Mouse (Mus musculus) adrenal gland, postnatal 10 days (tissue): Measurements from ENCODE around the gene Irgm2. TPM values are rescaled to one million over a fixed set of nuclear protein-coding genes. Genes with fewer than 3 reads are reported as not detected.
"Not testable (repeated sequence)": the region's sequence is repeated elsewhere in the genome, so short reads cannot be mapped to it uniquely, and the experiment has no call there.

Experiments used
- DNase-seq: peaks from one replicate; pipeline ENCODE4 v3.0.0; 2021; ENCODE audit warnings: mixed read lengths
- long read RNA-seq, 2 experiments: library from polyadenylated mRNA; stranded (forward); transcript quantifications; one replicate each; pipeline ENCODE4 v2.0.0; 2021
- total RNA-seq, 2 experiments: library from RNA; stranded (reverse); gene quantifications; 2 replicates each; pipeline ENCODE4 v1.2.3; 2021

Gene Irgm2
- total RNA-seq: 1 to 10 TPM; 8.8 to 9.8 TPM
- long read RNA-seq, experiment 1, partial matches to known transcripts: 0 of 2 reads
- long read RNA-seq, experiment 1, other reads (novel, unspliced or antisense): 2 of 2 reads
- long read RNA-seq, experiment 2, partial matches to known transcripts: 0 of 5 reads
- long read RNA-seq, experiment 2, other reads (novel, unspliced or antisense): 5 of 5 reads

DNA sequence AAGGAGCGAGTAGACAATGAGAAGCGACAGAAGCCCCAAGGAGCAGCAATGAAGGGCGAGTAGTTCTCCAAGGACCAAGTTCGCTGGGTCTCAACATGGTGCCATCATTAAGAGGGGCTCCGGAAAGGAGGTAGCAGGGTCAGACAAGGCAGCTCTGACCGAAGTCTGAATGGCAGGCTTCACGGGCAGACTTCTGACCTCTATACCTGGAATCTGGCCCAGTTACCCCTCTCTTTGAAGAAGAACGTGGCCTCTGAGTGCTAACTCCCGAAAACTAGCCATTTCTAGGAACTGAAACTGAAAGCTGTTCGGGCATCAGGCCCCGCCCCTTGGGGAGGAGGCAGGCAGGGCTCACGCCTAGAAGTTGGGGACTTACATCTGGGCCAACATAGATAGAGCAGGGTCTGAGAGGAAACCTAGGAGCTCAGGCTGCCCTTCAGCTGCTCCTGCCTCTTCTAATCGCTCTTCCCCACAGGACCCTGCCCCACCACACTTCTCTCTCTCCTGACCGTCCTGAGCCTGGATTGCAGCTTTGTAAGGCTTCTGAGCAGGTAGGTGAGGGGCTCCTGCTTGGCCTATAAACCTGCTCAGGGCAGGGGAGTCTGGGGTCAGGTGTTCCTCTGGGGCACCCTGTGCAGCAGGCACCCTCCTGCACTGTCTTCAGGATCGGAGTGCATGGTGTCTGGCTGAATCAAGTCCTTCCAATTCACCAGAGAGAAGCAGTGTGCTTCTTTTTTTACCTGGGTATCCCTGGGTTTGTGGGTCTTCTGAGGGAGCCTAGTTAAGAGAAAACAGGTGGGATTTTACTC lies at the start of gene Irgm2, which contains the start of gene Igtp:
TSS of gene Irgm2 (plus strand) at position 390 of the 809 bp plus-strand sequence.
TSS of gene Igtp (plus strand) at position 328 of the 809 bp plus-strand sequence.
- peak; percentile 89 for DNase-seq

DNA sequence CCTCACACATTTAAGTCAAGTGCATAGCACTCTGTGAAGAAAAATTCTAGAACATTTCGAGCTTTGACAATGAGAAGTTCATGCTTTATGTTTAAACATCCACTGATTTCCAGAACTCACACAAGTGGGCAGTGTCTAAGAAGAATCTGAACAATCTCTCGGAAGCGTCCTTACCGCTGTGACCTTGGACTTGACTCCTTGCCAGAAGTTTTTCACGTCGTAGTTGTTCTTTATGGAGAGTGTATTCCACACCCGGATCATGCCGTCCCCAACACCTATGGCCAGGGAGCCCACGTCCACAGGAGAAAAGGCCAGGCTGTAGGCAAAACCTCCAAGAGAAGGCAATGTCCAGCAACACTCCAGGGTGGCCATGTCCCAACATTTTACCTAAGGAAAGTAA lies 44.0 kb upstream of the Irgm2 start:
- no peak for DNase-seq

DNA sequence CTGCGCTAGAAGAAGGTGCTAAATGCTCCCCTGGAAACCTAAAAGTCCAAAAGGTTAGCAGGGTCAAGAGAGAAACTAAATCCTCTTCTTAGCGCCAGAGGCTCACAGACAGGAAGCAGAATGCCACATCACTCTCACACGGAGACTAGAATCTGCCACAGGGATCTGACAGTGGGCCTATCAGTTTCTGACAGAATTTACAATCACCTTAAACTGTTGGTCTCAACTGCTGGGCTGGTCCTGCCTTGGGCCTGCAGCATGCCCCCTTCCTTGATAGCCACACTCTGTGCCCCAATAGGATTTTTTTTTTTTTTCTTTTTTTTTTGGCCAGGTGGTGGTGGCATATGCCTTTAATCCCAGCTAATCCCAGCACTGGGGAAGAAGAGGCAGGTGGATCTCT lies 42.5 kb upstream of the Irgm2 start:
- DNase-seq: no peak

DNA sequence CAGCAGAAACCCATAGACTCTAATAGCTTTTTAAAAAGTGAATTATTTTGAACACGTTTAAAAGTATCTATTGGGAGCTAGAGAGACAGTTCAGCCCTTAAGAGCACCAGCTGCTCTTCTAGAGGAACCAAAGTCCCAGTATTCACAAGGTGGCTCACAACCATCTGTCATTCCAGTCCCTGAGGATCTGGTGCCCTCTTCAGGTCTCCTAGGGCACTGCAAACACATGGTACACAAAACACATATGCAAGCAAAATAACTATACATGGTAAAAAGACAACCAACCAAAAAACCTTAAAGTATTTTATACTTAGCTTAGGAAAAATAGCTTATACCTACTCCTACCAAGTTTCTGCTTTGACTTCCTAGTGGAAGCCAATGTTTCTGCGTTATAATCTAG lies 34.3 kb upstream of the Irgm2 start:
- no peak for DNase-seq

DNA sequence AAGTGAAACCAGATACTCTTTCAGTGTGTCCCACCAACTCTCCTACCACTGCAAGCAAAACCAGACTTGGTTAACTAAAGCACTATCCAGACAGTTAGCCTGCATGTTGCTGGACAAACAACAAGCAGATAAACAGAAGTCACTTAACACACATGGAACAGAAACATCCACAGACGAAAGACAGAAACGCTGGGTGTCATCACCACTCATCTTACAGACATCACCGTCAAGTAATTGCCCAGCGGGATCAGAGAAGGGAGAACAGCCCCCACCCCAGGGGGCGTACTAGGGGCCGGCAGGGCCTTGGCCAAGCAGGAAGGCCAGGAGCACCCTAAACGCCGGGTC lies 31.6 kb upstream of the Irgm2 start:
- DNase-seq: no peak

DNA sequence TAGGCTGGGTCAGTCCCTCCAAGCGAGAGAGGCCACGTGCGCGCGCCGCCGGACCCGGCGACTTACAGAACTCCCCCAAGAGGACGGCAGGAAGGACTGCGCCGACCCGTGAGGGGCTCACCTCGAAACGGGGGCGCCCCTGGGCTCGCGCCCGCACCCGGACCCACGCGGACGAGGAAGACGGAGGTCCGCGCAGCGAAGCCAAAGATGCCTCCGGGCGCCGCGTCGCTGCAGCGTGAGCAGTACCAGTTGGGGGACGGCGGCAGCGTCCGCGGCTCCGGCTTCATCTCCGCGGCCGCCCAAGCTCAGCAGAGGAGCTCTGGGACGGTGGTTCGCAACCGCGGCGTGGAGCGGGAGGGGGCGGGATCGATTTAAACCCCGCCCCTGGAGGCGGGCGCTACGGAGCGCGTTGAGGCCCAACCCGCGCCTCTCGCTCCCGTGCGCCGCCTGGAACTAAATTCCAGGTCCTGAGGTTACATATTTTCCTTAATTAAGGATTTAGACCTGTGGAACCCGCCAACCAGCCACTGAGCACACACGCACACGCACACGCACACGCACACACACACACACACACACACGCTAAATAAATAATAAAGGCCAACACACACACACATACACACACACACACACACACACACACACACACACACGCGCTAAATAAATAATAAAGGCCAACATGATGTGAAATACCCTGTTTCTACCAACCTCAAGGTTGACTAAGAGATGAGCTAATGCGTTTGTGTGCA lies 31.1 kb upstream of the Irgm2 start, which contains the start of gene Gemin5:
TSS of gene Gemin5 (minus strand) at position 373 of the 749 bp plus-strand sequence.
- peak; percentile 92 for DNase-seq

DNA sequence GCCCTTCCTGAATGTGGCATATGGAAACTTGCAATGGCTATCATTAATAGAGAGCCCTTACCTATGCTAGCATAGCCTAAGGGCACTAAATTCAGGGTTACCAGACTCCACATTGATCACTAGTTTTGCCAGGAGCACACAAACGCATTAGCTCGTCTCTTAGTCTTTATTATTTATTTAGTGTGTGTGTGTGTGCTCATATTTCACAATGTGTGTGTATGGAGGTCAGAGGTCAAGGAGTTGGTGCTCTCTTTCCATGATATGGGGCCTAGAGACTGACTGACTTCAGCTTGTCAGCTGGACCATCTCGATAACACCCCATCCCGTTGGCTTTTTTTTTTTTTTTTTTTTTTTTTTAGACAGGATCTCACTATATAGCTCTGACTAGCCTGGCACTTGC lies 29.8 kb upstream of the Irgm2 start:
- no peak for DNase-seq

DNA sequence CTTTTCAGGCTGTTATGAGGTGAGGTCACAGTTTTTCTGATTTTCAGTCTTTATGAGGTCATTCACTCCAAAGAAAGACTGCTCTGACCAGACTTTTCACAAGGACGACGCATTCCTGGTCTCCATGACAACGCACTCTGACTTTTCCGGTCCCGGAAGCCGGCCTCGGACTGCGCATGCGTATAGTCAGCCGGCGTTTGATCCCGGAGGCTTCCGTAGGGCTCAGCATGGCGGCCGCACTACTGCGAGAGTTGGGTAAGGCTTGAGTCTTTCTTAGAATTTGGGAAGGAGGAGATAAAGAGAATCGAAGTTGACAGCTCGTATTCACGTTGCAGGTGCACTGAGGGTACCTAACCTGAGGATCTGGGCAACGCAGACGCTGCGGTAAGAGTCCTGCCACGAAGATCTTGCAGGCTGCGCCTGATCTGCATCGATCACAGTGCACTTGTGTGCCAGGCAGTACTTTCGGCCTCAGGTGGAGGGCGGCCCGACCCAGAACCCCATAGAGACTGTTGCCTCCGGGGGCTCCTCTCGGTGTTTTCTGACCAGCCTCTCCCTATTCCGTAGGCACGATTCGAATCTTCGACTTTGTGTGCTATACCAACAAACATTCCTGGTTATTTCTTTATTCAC lies 27.8 kb upstream of the Irgm2 start, which contains the start of gene Mrpl22:
TSS of gene Mrpl22 (plus strand) at position 203 of the 633 bp plus-strand sequence.
- peak; percentile 97 for DNase-seq

DNA sequence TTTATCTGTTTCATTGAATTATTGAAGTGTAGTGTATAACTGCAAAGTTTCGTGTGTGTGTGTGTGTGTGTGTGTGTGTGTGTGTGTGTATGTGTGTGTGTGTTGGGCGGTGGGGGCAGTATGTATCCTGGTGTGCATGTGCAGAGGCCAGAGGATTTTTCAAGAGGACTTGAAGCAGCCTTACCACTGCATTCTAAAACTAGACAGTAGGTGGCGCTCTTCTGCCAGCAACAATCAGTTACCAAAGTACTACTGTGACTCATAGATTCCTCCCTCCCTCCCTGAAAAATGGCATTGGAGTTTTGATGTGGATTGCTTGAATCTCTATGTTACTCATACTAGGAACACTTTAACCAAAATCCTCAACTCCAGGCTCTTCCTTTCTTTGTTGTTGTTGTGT lies 19.9 kb upstream of the Irgm2 start:
- peak; percentile 82 for DNase-seq

DNA sequence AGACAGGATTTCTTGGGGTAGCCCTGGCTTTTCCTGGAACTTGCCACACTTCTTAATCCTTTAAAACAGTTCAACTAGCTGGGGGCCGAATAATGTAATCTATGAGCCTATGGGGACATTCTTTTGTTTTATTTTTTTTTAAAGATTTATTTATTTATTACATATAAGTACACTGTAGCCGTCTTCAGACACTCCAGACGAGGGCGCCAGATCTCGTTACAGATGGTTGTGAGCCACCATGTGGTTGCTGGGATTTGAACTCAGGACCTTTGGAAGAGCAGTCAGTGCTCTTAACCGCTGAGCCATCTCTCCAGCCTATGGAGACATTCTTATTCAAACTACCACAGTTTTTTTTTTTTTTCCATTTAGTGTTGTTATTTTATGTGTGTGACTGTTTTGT lies 19.4 kb upstream of the Irgm2 start:
- DNase-seq: not testable (repeated sequence)

DNA sequence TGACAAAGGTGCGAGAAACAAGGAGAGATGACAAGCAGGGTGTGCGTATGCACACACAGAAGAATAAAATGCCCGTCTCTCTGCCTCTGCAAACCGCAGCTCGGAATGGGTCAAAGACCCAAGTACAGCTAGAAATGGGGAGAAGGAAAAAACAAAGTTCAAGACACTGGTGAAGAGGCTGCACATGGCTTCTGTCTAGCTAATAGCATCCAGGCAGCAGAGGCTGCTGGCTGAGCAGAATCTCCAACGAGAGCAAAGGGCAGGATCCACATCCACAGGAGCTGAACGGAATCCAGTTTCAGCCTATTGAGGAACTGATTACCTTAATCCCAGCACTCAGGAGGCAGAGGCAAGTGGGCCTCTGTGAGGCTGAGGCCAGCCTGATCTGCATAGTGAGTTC lies 18.7 kb upstream of the Irgm2 start:
- DNase-seq: no peak

DNA sequence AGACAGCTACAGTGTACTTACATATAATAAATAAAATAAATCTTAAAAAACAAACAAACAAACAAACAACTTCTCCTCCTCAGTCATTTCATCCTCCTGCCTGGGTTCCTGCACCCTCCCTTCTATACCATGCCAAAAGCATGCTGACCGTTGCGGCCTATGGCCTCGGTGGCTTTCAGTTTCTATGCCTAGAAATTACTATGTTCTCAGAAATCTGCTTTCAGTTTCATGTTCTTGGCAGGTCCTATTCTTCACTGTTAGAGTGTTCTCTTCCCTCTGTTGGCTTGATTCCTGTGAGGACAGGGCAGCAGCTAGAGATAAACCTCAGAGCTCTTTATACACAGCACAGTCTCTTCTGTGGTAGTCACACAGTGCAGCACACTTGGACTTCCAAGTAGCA lies 15.8 kb upstream of the Irgm2 start:
- no peak for DNase-seq

DNA sequence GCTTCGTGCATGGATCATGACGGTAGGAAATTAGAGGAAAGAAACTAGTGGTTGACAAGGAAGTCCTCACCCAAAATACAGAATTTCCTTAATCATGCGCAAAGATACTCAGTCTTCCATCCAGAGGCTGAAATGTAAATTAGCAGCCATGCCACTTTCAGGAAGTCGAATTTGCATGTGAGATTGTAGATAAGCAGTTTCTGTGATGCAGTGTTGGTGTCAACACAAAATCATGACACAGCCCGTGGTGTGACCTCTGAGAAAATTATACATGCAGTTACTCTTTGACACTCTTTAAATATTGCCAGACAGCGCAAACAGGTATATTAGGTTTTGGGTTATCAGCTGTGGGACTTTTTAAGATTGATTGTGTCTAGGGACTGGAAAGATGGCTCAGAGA lies 9.7 kb upstream of the Irgm2 start:
- no peak for DNase-seq

DNA sequence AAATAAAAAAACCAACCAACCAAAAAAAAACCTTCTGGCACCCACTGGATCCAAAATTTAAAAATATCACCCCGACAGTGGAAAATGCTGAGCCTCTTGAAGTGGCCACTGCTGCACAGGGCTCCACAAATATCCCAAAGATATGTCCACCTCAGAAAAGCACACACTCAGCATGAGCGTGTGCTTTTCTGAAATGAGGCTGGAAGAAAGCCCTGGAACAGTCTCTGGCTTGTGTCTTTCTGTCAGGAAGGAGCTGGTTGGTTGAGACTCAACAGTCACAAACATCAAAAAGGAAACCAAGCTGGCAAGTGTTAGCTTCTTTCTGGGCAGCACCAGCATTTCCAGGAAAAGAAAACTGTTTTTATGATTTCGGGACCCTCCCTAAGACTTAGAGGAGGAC lies 6.1 kb upstream of the Irgm2 start:
- no peak for DNase-seq

DNA sequence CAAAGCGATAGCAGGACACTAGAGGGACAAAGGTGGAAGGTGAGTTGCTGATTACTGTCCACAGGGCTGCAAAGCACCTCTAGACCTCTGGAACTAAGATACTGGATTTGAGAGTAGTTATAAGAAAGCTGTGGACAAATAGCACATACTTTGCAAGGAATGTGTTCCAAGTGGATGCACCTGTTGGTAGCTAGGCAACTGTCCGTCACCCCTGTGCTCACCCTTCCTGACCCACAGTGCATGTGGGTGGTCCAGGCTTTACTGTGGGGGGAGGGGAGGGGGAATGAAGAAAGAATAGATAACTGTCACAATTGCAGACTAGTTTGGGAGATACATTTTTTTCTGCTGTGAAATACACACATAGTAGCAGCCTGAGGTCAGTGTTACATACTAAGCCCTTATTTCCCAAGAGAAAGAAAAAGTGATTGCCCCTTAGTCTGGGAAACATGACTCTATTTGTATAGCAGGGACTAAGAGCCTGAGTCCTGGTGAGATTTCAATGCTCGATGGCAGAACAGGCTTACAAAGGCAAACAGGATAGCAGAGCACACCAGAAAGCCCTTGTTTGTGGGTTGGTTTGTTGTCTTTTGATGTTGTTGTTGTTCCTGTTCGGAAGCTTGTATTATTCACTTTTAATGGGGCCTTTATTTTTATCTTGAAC lies 5.4 kb upstream of the Irgm2 start:
- no peak for DNase-seq

DNA sequence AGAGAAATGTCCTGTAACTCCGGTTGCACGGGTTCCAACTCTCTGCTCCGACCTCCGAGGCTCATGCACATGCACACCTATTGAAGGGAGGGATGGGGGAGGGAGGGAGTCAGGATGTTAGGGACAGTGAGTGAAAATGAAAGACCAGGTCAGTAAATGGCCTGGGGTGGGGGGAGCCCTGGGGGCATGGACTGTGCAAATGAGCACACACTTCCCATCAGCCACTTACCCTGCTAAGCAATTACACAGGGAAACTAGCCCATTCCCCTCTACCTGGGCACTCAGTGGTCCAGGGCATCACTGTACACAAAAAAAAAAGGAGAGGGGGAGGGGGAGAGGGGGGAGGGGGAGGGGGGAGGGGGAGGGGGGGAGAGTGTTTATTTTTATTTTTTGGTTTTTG lies 755 bp upstream of the Irgm2 start:
- DNase-seq: no peak

DNA sequence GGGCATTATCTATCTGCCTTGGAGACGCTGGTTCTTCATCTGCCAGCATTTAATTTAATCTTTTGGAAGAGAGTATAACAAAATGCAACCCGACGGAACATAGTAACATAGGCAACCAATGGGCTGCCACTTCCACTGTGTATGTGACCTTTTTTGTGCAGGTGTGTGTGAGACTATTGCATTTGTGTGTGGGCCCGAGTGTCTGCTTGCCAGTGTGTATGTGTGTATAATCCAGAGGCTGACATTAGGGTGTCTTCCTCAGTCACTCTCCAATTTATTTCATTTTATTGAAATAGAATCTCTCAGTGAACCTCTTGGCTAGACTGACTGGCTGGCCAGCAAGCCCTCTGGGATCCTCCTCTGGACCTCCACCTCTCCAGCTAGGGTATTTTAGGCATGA lies 808 bp downstream of the Irgm2 start:
- DNase-seq: no peak

DNA sequence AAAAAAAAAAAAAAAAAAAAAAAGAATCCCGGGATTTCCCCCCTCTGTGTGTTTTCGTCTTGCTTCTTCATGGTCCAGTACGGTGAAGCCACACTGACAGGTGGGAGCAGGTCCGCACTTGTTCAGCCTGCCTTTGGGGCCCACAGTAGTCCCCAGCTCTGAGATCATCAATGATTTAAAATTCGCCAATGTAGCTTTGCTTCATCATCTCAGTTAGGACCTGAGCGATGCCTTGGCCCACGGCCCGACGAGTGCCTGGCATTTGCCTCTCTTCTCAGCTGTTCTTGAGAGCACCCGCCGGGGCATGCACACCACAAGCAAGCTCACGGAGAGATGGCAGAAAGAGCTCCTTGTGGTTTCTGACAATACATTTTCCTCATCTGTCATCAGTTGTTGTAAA lies 1.6 kb downstream of the Irgm2 start:
- DNase-seq: no peak

DNA sequence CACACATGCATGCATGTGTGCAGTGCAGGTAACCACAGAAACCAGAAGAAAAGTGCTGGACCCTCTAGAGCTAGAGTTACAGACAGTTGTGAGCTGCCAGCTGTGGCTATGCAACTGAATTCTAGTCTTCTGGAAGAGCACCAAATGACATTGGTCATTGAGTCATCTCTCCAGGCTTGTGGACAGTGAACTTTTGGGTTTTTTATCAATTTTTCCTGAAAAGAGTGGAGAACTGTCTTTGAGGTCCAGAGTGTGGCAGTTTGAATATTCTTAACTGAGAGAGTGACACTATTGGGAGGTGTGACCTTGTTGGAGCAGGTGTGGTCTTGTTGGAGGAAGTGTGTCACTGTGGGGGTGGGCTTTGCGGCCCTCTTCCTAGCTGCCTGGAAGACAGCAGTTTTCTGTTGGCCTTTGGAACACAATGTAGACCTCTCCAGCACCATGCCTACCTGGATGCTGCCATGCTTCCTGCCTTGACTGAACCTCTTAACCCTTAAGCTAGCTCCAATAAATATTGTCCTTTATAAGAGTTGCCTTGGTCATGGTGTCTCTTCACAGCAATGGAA lies 11.0 kb downstream of the Irgm2 start:
- no peak for DNase-seq

DNA sequence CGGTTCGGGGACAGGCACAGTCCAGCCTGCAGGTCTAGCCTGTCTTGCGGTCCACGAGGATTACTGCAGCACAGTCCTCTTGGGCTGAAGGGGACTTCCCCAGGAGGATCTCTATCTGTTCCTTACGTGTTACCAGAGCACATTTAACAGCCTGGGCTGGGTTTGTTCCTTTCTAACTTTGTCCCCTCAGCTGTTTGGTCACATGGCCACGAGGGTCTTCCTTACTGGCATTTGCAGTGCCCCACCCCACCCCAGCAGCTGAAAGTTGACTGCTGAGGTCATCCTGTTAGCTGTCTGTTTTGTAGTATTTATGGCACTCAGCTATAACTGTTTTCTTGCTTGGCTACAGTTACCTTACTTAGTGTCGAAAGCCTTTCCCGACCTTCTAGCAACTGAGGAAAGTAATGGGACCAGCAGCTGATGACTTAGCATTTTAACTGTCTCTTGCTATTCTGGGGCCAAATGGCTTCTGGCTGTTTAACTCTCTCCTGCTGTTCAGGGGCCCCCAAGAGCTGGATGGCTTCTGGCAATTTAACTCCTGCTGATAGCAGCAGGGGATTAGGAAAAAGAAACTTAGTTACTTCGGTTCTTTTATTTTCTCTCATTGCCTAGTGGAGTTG lies 11.8 kb downstream of the Irgm2 start:
- DNase-seq: no peak

DNA sequence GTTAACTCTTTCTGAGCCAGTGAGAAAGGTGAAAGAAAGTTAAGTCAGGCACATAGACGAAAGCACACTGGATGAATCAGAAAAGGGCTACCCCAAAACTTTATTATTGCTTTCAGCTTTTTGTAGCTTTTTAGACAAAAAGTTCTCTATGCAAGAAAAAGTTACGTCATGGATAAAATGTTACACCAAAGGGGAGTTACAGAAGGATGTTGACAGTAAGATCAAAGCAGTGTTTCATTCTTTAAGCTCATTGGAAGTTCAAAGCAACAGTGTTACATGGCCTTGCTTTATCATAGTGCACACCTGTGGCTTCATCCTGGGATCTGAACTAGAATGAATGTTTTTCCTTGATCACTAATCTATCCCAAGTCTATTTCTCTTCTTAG lies 12.3 kb downstream of the Irgm2 start:
- DNase-seq: no peak
